Mouse (Mus musculus) adrenal gland, adult 8-10 months (tissue): Measurements from ENCODE around the gene Bmp7. TPM values are rescaled to one million over a fixed set of nuclear protein-coding genes. Genes with fewer than 3 reads are reported as not detected.
A peak's percentile ranks its signal among the peaks of the same experiment; 100 is the strongest.

Source experiments
- DNase-seq: peaks from one replicate; pipeline ENCODE4 v3.0.0; 2022
- total RNA-seq, 4 experiments: library from RNA; stranded (reverse); gene quantifications; 2 replicates each; pipeline ENCODE4 v1.2.4; 2022

Bmp7 gene
- 100 to 1,000 TPM in 2 of 4 experiments, 10 to 100 TPM in 2; 39.9 to 107 (median 72.1) TPM for total RNA-seq

GRCm38 (mm10) chr2:172940003-172940798, at the start of gene Bmp7:
TSS of gene Bmp7 (minus strand) at chr2:172940321.
- DNase-seq = peak; percentile 74

- no peak for DNase-seq
These were observed 42.8 kb upstream of the Bmp7 start for GRCm38 (mm10) chr2:172982776-172983561.

- DNase-seq = no peak
These were observed 39.7 kb upstream of the Bmp7 start for GRCm38 (mm10) chr2:172979666-172980345.

GRCm38 (mm10) chr2:172978131-172978633, 38.1 kb upstream of the Bmp7 start:
- no peak for DNase-seq

DNA sequence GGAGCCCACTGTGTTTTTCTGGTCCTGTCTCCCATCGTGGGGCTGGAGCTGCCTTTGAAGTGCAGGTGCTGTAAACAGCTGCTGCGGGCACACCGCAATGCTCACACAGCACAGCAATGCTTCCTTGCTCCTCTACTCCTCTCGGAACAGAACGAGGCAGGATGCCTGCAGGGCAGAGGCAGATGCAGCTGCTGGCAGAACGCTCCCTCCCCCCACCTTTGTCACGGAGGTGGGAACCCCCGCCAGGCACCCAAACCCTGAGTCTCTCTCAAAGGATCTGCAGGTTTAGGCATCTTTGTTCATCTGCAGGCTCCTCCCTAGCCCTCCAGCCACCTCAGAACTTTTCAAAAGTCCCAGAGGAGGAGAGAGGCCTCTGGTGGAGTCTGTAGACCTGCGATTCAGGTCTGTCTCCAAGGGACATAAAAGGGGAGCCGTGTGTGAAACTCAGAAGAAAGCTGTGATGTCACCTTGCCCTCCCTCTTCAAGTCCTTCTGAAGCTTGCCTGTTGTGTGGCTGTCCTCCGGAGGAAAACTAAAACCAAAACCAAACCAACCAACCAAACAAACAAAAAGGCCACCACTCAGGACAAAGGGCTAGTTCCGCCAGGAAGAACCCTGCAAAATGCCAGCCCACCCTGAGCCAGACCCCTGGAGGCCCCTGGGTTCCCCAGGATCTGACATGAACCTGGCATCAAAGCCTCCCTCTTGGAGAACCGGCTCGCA, 37.4 kb upstream of the Bmp7 start, which contains the start of gene Spo11:
TSS of gene Spo11 (plus strand) at position 292 of the 722 bp plus-strand sequence.
- DNase-seq = no peak

GRCm38 (mm10) chr2:172976661-172977238, 36.6 kb upstream of the Bmp7 start:
- DNase-seq = no peak

DNA sequence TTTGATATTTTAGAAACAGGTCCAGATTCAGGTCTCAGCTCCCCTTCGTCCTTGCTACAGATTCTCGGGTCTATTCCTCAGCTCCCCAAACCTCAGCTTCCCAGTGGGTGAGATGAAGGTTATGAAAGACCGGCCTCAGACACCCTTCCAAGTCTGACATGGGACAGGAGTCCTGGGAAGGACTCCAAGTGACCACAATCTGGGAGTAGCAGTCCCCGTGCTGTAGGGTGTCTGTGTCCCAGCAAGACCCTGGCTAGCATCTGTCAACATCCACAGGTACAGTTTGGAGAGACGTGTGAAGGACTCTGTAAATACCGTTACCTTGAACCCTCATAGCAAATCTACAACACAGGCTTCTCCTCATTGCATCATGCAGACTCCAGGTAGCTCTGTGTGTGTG, 35.0 kb upstream of the Bmp7 start:
- no peak for DNase-seq

DNA sequence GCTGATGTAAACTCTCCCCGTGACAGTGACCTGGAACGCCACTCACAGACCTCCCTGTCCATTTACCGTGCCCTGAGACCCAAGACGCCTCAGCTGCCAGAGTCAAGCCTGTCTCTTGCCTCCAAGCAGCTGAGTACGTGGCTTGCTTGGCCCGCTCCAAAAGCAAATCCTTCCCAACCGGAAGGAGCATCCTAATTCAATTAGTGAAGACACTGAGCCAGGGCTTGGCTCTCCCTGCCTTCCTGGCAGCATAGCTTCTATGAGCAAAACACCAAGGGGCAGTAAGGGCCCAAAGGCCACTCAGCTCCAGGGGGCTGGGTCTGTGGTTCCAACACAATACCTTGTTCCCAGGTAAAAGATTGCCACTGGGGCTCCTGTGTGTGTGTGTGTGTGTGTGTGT, 34.6 kb upstream of the Bmp7 start:
- DNase-seq = no peak

DNA sequence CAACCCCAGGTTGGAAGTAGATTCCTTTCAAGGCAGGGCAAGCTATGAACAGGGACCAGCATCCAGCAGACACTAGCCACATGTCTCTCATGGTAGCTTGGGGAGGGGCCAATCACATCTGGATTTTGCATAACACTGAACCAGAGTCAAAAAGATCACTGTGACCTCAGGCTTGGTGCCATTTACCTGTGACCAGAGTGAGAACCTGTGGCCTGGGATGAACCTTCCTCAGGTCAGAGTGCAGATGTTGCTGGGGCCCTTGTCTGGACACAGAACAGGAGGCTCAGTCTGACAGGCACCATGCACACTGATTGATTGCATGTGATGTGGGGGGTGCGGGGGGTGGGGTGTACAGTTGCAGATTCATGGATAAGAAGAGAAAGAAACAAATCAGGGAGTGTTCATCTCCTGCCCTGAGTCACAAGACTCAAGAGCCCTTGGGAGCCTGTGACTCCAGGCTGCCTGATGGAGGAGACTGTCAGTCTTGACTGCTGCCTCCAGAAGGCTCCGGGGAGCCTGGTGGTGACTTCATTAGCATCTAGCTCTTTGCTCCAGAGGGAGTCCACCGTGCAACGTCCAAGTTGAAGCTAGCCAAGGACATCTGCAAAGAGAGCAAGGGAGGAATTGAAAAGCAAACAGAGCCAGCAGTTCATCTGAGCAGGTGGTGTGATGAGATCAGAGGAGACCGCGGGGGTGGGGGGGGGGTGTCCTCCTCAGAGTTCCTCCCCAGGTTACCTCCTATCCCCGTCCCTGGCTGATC, 33.9 kb upstream of the Bmp7 start:
- no peak for DNase-seq

GRCm38 (mm10) chr2:172971865-172972264, 31.7 kb upstream of the Bmp7 start:
- no peak for DNase-seq

DNA sequence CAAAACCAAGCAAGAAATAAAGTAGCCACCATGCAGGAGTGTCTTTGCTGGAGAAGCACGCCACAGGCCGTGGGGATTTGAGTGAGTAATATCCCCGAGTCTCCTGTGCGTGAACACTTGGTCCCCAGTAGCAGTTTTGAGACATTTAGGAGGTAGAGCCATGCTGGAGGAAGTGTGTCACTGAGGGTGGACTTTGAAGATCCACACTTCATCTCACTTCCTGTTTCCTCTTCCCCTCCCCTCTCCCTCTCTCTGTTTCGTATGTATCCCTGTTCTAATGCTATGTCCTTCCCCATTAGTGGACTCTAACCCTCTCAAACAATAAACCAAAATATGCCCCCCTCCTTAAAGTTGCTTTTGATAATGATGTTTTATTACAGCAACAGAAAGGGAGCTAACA, 26.4 kb upstream of the Bmp7 start:
- DNase-seq = no peak

GRCm38 (mm10) chr2:172965249-172965648, 25.1 kb upstream of the Bmp7 start:
- no peak for DNase-seq

DNA sequence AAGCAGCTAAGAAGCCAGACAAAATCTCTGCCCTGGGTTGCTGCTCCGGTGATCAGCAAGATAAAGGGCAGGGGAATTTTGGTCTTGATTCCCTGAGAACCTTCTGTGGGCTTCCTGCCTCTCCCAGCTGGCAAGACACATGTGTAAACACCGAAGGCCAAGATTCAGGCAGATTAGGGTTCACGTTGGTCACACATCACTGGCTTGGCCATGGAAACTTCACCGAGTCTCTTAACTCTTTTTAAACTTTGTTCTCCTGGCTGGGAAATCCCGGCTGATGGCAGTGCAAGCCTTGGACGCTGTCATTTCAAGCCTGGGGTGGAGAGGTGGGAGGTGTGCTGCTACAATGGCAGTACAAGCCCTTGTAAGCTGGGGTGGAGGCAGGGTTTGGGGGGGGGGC, 21.1 kb upstream of the Bmp7 start:
- no peak for DNase-seq

DNA sequence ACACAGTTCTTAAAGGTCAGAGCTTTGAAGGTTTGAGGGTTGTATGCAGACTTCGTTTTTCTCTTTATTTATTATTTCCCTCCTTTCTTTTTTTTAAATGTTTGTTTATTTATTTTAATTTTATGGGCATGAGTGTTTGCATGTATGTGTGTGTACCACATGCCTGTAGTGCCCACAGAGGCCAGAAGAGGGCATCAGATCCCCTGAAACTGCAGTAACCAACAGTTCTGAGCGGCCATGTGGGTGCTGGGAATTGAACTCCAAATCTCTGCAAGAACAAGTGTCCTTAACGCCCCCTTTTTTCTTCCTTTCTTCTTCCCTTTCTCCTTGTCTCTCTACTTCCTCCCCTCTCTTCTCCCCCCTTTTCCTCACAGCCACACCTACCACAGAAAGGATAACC, 20.2 kb upstream of the Bmp7 start:
- no peak for DNase-seq

DNA sequence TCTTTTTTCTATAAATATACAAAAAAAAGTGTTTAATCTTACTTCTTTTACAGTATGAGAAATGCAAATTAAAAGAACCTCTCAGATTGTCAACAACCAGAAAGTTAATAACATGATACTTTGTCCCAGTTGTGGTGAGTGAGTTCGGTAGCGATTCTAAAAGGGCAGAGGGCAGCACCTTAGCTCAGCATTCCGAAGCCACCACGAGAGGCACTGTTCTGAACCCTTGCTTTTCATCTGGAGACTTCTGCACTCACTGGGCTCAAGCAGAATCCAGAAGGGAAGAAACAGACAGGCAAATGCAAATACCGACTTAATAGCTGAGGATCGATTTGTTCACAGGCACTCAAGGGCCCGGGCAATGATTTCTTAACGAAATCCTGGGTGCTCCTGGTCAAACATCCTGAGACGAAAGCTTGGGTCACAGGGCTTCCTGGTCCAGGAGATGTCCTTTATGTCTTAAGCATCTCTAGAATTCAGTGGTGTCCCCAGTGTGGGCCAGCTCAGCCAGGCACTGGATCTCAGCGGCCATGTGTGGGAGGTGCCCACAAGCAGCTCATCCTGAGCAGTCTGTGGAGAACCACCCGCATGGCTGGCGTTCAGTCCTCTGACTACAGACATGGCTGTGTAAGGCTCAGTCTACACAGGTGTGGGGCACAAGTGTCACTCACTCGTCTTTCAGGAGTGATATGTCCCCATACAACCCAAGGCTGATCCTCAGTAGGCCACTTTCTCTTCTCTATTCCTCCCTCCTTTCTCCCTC, 19.1 kb upstream of the Bmp7 start:
- no peak for DNase-seq

GRCm38 (mm10) chr2:172958579-172958978, 18.5 kb upstream of the Bmp7 start:
- no peak for DNase-seq

DNA sequence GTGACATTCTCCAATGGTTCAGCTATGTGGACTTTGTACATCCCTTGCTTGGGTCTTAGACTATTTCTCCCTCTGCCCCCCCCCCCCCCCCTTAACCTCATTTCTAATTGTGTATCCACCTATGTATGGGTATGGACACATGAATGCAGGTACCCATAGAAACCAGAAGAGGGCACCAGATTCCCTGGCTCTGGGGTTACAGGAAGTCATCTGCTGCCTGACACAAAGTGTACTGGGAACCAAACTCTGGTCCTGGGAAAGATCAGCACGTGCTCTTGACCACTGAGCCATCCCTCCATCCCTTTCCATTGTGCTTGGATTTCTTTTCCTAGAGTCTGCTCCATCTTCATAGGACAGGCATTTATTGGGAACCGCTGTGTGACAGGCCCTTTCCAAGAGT, 11.9 kb upstream of the Bmp7 start:
- DNase-seq = no peak

DNA sequence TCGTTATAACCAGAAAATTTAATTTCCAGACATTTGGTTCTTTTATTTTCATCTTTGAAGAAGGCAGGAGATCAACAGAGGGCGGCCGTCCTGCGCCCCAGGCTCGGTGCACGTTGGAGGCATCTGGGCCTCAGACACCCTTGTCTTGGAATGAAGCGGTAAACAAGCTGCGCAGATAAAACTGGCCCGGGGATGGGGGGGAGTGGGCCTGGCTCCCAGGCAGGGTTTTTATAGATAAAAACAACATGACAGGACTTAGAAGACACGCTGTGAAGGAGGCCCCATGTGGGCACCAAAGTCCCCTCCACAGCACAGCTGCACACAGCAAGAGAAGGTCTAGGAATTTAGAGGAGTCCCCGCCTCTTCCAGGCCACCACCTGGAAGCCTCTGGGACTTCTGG, 10.6 kb upstream of the Bmp7 start:
- no peak for DNase-seq

DNA sequence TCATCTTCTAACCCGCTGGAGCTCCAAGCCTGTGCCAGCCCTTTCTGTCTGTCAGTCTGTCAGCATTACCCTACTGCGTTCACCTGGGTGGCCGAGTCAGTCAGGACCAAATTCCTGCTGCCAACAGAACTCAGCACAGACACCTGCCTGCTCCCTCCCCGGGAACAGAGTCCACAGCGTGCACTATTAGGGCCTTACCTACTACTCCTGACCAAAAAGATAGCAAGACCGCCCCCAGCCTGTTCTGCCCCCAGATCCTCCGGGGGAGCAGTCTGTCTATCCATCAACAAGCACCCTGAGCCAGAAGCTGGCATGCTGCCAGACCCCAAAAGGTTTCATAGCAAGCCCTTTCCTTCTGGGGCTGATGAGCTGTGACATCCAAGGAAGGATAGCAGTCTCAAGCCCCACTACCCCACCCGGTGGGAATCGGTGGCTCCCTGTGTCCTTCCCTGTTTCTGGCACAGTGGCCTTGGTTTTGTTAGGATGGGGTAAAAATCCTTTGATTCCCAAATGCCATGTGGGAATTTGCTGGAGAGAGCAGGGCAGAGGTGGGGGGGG, 10.1 kb upstream of the Bmp7 start:
- DNase-seq = no peak

DNA sequence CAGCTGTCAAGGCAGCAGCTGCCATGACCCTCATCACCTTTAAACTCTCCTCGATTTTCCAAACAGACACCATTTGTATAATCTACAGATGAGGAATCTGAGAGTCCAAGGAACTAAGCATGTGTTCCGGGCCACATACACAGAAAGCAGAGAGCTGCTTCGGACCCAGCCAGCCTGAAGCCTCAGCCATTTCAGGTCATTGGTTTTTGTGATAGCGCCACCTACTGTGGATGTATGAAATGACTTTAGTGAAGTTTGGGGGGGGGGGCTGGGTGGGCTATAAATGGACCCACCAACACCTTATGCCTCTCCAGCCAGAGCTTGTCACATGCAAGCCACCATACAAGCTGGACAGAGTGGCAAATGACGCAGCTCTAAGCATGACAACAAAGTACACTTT, 8.9 kb upstream of the Bmp7 start:
- no peak for DNase-seq
